Mouse (Mus musculus): ENCODE measurements around the gene Alkbh5. TPM values are rescaled to one million over a fixed set of nuclear protein-coding genes. Genes with fewer than 3 reads are reported as not detected.
A peak's percentile ranks its signal among the peaks of the same experiment; 100 is the strongest.

The Alkbh5 gene
- polyA plus RNA-seq, 1 experiment from 2014 or later: 16.5 TPM

GRCm38 (mm10) chr11:60518305-60518704 lies 17.9 kb upstream of the Alkbh5 start:
- no peaks in the 10 kb centered on the region for H3K36me3 ChIP-seq (ENCODE audit: control insufficient read depth, insufficient read depth, low read length)
- H3K4me2 ChIP-seq (ENCODE audit: low read length): no peak overlapping the region
- no peaks in the 10 kb centered on the region for H3K27me3 ChIP-seq (replicated peaks; ENCODE audit: control insufficient read depth, insufficient read depth, low read length)
- H3K4me3 ChIP-seq (ENCODE audit: low read length): no peak overlapping the region
- no peaks in the 10 kb centered on the region for H3K9me3 ChIP-seq (ENCODE audit: control insufficient read depth, low read length)
- no peaks in the 10 kb centered on the region for H3K4me1 ChIP-seq (ENCODE audit: control insufficient read depth, insufficient read depth, low read depth, low read length)
- no peak overlapping the region for H3K9ac ChIP-seq (ENCODE audit: low read depth, low read length)
- no peak for ATAC-seq
- no peak overlapping the region for H3K27ac ChIP-seq (ENCODE audit: low read depth, low read length)
- whole genome bisulfite sequencing: 80% methylated on average over 4 of the region's 4 CpGs

- no peak for ATAC-seq
Measured at GRCm38 (mm10) chr11:60522027-60522426, 14.2 kb upstream of the Alkbh5 start.

GRCm38 (mm10) chr11:60522661-60523365 lies 13.4 kb upstream of the Alkbh5 start:
- no peak for ATAC-seq
- WGBS: 88% methylated on average over 6 of the region's 6 CpGs
- Histone ChIP-seq H3K4me3 (ENCODE audit: low read length) (no peak overlapping the region), H3K4me2 (ENCODE audit: low read length) (no peak overlapping the region), H3K9ac (ENCODE audit: low read depth, low read length) (no peak overlapping the region), H3K36me3 (ENCODE audit: control insufficient read depth, insufficient read depth, low read length) (no peaks in the 10 kb centered on the region), H3K9me3 (ENCODE audit: control insufficient read depth, low read length) (no peaks in the 10 kb centered on the region), H3K4me1 (ENCODE audit: control insufficient read depth, insufficient read depth, low read depth, low read length) (no peaks in the 10 kb centered on the region), H3K27ac (ENCODE audit: low read depth, low read length) (no peak overlapping the region), H3K27me3 (replicated peaks; ENCODE audit: control insufficient read depth, insufficient read depth, low read length) (no peaks in the 10 kb centered on the region)

More at GRCm38 (mm10) chr11:60522027-60522426, 14.2 kb upstream of the Alkbh5 start:
- Histone ChIP-seq H3K27ac (ENCODE audit: low read depth, low read length) (no peak overlapping the region), H3K27me3 (replicated peaks; ENCODE audit: control insufficient read depth, insufficient read depth, low read length) (no peaks in the 10 kb centered on the region), H3K4me3 (ENCODE audit: low read length) (no peak overlapping the region), H3K9ac (ENCODE audit: low read depth, low read length) (no peak overlapping the region), H3K4me2 (ENCODE audit: low read length) (no peak overlapping the region), H3K9me3 (ENCODE audit: control insufficient read depth, low read length) (no peaks in the 10 kb centered on the region), H3K36me3 (ENCODE audit: control insufficient read depth, insufficient read depth, low read length) (no peaks in the 10 kb centered on the region), H3K4me1 (ENCODE audit: control insufficient read depth, insufficient read depth, low read depth, low read length) (no peaks in the 10 kb centered on the region)
- WGBS: 89% methylated on average over 5 of the region's 5 CpGs

- Histone ChIP-seq H3K27ac (ENCODE audit: low read depth, low read length) (no peak overlapping the region), H3K4me3 (ENCODE audit: low read length) (no peak overlapping the region), H3K9me3 (ENCODE audit: control insufficient read depth, low read length) (no peaks in the 10 kb centered on the region), H3K4me2 (ENCODE audit: low read length) (no peak overlapping the region), H3K9ac (ENCODE audit: low read depth, low read length) (no peak overlapping the region), H3K36me3 (ENCODE audit: control insufficient read depth, insufficient read depth, low read length) (no peaks in the 10 kb centered on the region), H3K4me1 (ENCODE audit: control insufficient read depth, insufficient read depth, low read depth, low read length) (no peaks in the 10 kb centered on the region), H3K27me3 (replicated peaks; ENCODE audit: control insufficient read depth, insufficient read depth, low read length) (no peaks in the 10 kb centered on the region)
- WGBS: 68% methylated on average over 4 of the region's 4 CpGs
- no peak for ATAC-seq
Measured at GRCm38 (mm10) chr11:60526461-60526860, 9.7 kb upstream of the Alkbh5 start.

DNA sequence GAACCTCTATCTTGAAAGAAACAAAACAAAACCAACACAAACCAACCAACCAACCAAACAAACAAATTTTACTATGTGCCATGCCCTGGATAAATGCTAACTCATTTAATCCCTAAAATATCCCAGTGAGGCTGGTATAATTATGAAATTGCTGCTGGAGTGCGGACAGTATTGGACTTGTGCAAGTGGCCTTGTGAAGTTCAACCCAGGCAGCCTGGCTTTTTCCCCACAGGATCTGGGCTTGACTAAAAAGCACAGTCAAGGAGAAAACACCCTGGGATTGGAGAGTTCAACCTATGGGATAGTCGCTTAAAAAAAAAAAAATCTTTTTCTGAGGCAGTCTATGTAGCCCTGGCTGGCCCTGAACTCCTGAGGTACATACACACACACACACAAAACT lies 505 bp upstream of the Alkbh5 start:
- peak overlapping the region; percentile 98 for H3K27ac ChIP-seq (ENCODE audit: low read depth, low read length)
- no peaks in the 10 kb centered on the region for H3K27me3 ChIP-seq (replicated peaks; ENCODE audit: control insufficient read depth, insufficient read depth, low read length)
- H3K4me1 ChIP-seq (ENCODE audit: control insufficient read depth, insufficient read depth, low read depth, low read length): peaks cover 23% of the 10 kb centered on the region
- no peaks in the 10 kb centered on the region for H3K36me3 ChIP-seq (ENCODE audit: control insufficient read depth, insufficient read depth, low read length)
- WGBS: 90% methylated on average over 2 of the region's 2 CpGs
- H3K9me3 ChIP-seq (ENCODE audit: control insufficient read depth, low read length): no peaks in the 10 kb centered on the region
- H3K9ac ChIP-seq (ENCODE audit: low read depth, low read length): peak overlapping the region; percentile 78
- ATAC-seq: no peak
- H3K4me2 ChIP-seq (ENCODE audit: low read length): peak overlapping the region; percentile 86
- no peak overlapping the region for H3K4me3 ChIP-seq (ENCODE audit: low read length)

- H3K4me3 ChIP-seq (ENCODE audit: low read length): peak overlapping the region; percentile 61
- H3K4me2 ChIP-seq (ENCODE audit: low read length): peak overlapping the region; percentile 86
- WGBS: under 1% methylated on average over 37 of the region's 37 CpGs
- H3K36me3 ChIP-seq (ENCODE audit: control insufficient read depth, insufficient read depth, low read length): no peaks in the 10 kb centered on the region
- no peaks in the 10 kb centered on the region for H3K27me3 ChIP-seq (replicated peaks; ENCODE audit: control insufficient read depth, insufficient read depth, low read length)
- peak overlapping the region; percentile 98 for H3K27ac ChIP-seq (ENCODE audit: low read depth, low read length)
- peaks cover 33% of the 10 kb centered on the region for H3K4me1 ChIP-seq (ENCODE audit: control insufficient read depth, insufficient read depth, low read depth, low read length)
- H3K9me3 ChIP-seq (ENCODE audit: control insufficient read depth, low read length): no peaks in the 10 kb centered on the region
- peak; percentile 88 for ATAC-seq
- H3K9ac ChIP-seq (ENCODE audit: low read depth, low read length): peak overlapping the region; percentile 78
Measured at GRCm38 (mm10) chr11:60536859-60537467, 782 bp downstream of the Alkbh5 start.

- H3K9me3 ChIP-seq (ENCODE audit: control insufficient read depth, low read length): no peaks in the 10 kb centered on the region
- whole genome bisulfite sequencing: under 1% methylated on average over 87 of the region's 91 CpGs
- no peaks in the 10 kb centered on the region for H3K27me3 ChIP-seq (replicated peaks; ENCODE audit: control insufficient read depth, insufficient read depth, low read length)
Measured at GRCm38 (mm10) chr11:60537468-60538347, 1.5 kb downstream of the Alkbh5 start.

GRCm38 (mm10) chr11:60538371-60539281 lies 2.4 kb downstream of the Alkbh5 start:
- H3K4me2 ChIP-seq (ENCODE audit: low read length): peak overlapping the region; percentile 76
- H3K27ac ChIP-seq (ENCODE audit: low read depth, low read length): peak overlapping the region; percentile 98
- H3K36me3 ChIP-seq (ENCODE audit: control insufficient read depth, insufficient read depth, low read length): no peaks in the 10 kb centered on the region
- no peaks in the 10 kb centered on the region for H3K27me3 ChIP-seq (replicated peaks; ENCODE audit: control insufficient read depth, insufficient read depth, low read length)
- ATAC-seq: no peak
- peaks cover 42% of the 10 kb centered on the region for H3K4me1 ChIP-seq (ENCODE audit: control insufficient read depth, insufficient read depth, low read depth, low read length)
- peak overlapping the region; percentile 61 for H3K4me3 ChIP-seq (ENCODE audit: low read length)
- under 1% methylated on average over 93 of the region's 93 CpGs for WGBS
- H3K9ac ChIP-seq (ENCODE audit: low read depth, low read length): peak overlapping the region; percentile 88
- H3K9me3 ChIP-seq (ENCODE audit: control insufficient read depth, low read length): no peaks in the 10 kb centered on the region

More at GRCm38 (mm10) chr11:60537468-60538347, 1.5 kb downstream of the Alkbh5 start:
- Histone ChIP-seq H3K36me3 (ENCODE audit: control insufficient read depth, insufficient read depth, low read length) (no peaks in the 10 kb centered on the region), H3K27ac (ENCODE audit: low read depth, low read length) (peak overlapping the region; percentile 98), H3K4me2 (ENCODE audit: low read length) (peak overlapping the region; percentile 86), H3K4me1 (ENCODE audit: control insufficient read depth, insufficient read depth, low read depth, low read length) (peaks cover 37% of the 10 kb centered on the region), H3K4me3 (ENCODE audit: low read length) (peak overlapping the region; percentile 61), H3K9ac (ENCODE audit: low read depth, low read length) (peak overlapping the region; percentile 88)
- ATAC-seq: peak; percentile 93
